Mouse (Mus musculus) kidney, postnatal 0 days (tissue): ENCODE results near the gene Krtap16-1. TPM values are rescaled to one million over a fixed set of nuclear protein-coding genes. Genes with fewer than 3 reads are reported as not detected.
A peak's percentile ranks its signal among the peaks of the same experiment; 100 is the strongest.

ENCODE experiments used
- ATAC-seq: fragments of 200-750 bp; cut with Nextera tagmentation; replicated peaks from 2 replicates; pipeline ENCODE4 v1.8.0; 2017; ENCODE audit warnings: low read depth, moderate number of reproducible peaks, moderate TSS enrichment, moderate library complexity; ENCODE audit not compliant: low FRiP score
- DNase-seq: peaks from one replicate; pipeline ENCODE4 v3.0.0-alpha.2; 2016; ENCODE audit warnings: low spot score
- H3K27ac ChIP-seq: fragments of 300-500 bp; sonication (generic); 2 replicates; pipeline ENCODE4 v1.5.1; 2014; ENCODE audit warnings: mild to moderate bottlenecking
- H3K27me3 ChIP-seq: fragments of 300-500 bp; sonication (generic); 2 replicates; pipeline ENCODE4 v1.6.1; 2014; ENCODE audit warnings: low read length, mixed read lengths; ENCODE audit not compliant: insufficient read depth
- H3K36me3 ChIP-seq: fragments of 300-500 bp; sonication (generic); 2 replicates; pipeline ENCODE4 v1.6.1; 2014; ENCODE audit warnings: low read length, mixed read lengths; ENCODE audit not compliant: insufficient read depth
- H3K4me1 ChIP-seq: fragments of 300-500 bp; sonication (generic); replicated peaks from 2 replicates; pipeline ENCODE4 v1.6.1; 2014; ENCODE audit warnings: antibody characterized with exemption, low read length, mixed read lengths; ENCODE audit not compliant: insufficient read depth
- H3K4me2 ChIP-seq: fragments of 300-500 bp; sonication (generic); 2 replicates; pipeline ENCODE4 v1.6.1; 2014; ENCODE audit warnings: mild to moderate bottlenecking, low read length, moderate library complexity, mixed read lengths
- H3K4me3 ChIP-seq: fragments of 300-500 bp; sonication (generic); replicated peaks from 2 replicates; pipeline ENCODE4 v1.5.1; 2014; ENCODE audit warnings: low read depth, low read length
- H3K9ac ChIP-seq: fragments of 300-500 bp; sonication (generic); 2 replicates; pipeline ENCODE4 v1.6.1; 2014; ENCODE audit warnings: low read depth, low read length
- H3K9me3 ChIP-seq: fragments of 300-500 bp; sonication (generic); replicated peaks from 2 replicates; pipeline ENCODE4 v1.6.1; 2016; ENCODE audit warnings: low read length, inconsistent platforms, mixed read lengths
- CTCF ChIP-seq: IDR thresholded peaks from 2 replicates; pipeline ENCODE4 v1.5.1; 2016; ENCODE audit warnings: antibody characterized with exemption, low read depth, mild to moderate bottlenecking, moderate library complexity
- WGBS: fragments of 180-500 bp; shearing (Covaris S2); extraction: QIAGEN DNeasy Blood & Tissue Kit; methylation state at CpG from one replicate; pipeline ENCODE4 v1.1.7; 2014; 5-methylcytosine and 5-hydroxymethylcytosine counted together
- polyA plus RNA-seq: library from polyadenylated mRNA; unstranded; fragments of >200 nt; fragmentation: Nextera tagmentation; extraction: Ambion mirVana; gene quantifications from 2 replicates; pipeline ENCODE4 v1.2.1, GENCODE M21; 2015

Gene Krtap16-1
- polyA plus RNA-seq, 1 experiment from 2014 or later, result not detected

DNA sequence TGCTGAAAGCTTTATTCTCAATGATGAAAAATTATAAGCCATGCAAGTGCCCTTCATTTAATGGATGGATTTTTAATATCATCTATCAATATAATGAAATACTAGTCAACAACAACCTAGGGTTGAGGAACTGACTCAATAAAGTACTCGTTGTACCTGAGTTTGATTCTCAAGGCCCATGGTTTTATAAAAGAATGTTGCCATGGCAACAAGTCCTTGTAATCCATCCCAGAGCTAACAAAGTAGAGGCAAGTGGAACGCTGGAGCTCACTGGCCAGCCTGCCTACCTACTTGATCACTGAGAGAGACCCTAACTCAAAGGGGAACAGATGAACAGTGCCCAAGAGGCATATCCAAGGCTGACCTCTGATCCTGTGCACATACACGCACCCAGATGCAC lies 4.2 kb upstream of the Krtap16-1 start:
- no peaks in the 10 kb centered on the region for H3K27me3 ChIP-seq
- H3K4me3 ChIP-seq, result no peak overlapping the region
- H3K4me2 ChIP-seq, result no peak overlapping the region
- 81% methylated on average over 3 of the region's 3 CpGs for WGBS
- 0 out of 2 replicates have a peak, but pooled peaks cover 3% of the 10 kb centered on the region for H3K4me1 ChIP-seq
- TF ChIP-seq CTCF, result no peak
- H3K9ac ChIP-seq, result no peak overlapping the region
- no peak overlapping the region for H3K27ac ChIP-seq
- no peaks in the 10 kb centered on the region for H3K36me3 ChIP-seq
- no peak for DNase-seq
- H3K9me3 ChIP-seq, result no peaks in the 10 kb centered on the region
- no peak for ATAC-seq

DNA sequence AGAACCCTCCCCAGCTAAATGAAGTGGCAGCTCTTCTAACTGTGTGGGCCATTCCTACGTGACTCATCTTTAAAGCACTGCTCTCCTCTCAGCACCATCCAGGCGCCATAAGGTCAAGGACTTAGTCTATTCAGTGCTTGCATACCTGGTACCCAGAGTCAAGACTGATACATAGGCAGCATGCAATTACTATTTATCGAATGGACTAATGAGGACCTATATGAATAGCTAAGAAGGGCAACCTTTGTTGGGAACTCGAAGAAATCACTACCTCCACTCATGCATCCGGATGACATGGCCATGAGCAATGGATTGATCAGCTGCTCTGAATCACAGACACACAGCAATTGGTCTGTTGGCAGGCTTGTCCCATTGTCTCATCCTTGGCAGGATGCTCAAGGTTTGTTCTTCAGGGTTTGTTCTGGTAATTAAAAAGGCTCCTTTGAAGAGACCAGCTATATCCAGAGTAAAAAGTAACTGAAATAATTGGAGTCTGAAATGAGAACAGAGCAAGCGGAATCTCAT lies 3.5 kb upstream of the Krtap16-1 start:
- Histone ChIP-seq H3K4me3 (no peak overlapping the region), H3K4me2 (no peak overlapping the region), H3K9ac (no peak overlapping the region), H3K27me3 (no peaks in the 10 kb centered on the region), H3K36me3 (no peaks in the 10 kb centered on the region), H3K27ac (no peak overlapping the region), H3K9me3 (no peaks in the 10 kb centered on the region), H3K4me1 (0 out of 2 replicates have a peak, but pooled peaks cover 3% of the 10 kb centered on the region)
- ATAC-seq (no peak), DNase-seq (no peak)
- 80% methylated on average over 6 of the region's 6 CpGs for WGBS
- no peak for TF ChIP-seq CTCF

DNA sequence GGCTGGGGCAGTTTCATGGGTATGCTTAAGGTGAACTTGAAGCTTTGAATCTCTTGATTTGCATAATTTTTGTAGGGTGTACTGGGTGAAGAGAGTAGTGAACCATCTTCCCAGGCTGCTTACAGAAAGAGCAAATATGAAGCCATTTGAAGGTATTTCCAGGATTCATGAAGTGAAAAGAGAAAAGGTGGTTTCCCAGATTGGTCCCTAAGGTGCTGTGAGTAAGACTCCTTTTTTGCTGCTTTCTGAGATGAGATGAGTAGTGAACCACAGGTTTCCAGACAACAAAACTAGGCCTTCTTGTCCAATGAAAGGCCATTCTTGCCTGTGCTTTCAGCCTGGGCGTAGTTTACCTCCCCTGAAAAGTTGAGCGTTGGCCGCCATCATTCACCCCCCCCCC lies 2.1 kb upstream of the Krtap16-1 start:
- no peaks in the 10 kb centered on the region for H3K36me3 ChIP-seq
- no peaks in the 10 kb centered on the region for H3K27me3 ChIP-seq
- ATAC-seq, result no peak
- H3K27ac ChIP-seq, result no peak overlapping the region
- no peak overlapping the region for H3K4me3 ChIP-seq
- no peak for DNase-seq
- 92% methylated on average over 3 of the region's 3 CpGs for WGBS
- H3K4me1 ChIP-seq, result 0 out of 2 replicates have a peak, but pooled peaks cover under 1% of the 10 kb centered on the region
- no peak overlapping the region for H3K9ac ChIP-seq
- no peaks in the 10 kb centered on the region for H3K9me3 ChIP-seq
- TF ChIP-seq CTCF, result no peak
- no peak overlapping the region for H3K4me2 ChIP-seq

- H3K27me3 ChIP-seq, result no peaks in the 10 kb centered on the region
- DNase-seq, result peak; percentile 24
- 67% methylated on average over 20 of the region's 20 CpGs for WGBS
- no peak overlapping the region for H3K9ac ChIP-seq
- ATAC-seq, result no peak
- H3K4me2 ChIP-seq, result no peak overlapping the region
- no peak overlapping the region for H3K4me3 ChIP-seq
- TF ChIP-seq CTCF, result no peak
- H3K27ac ChIP-seq, result no peak overlapping the region
- no peaks in the 10 kb centered on the region for H3K36me3 ChIP-seq
- no peaks in the 10 kb centered on the region for H3K9me3 ChIP-seq
- H3K4me1 ChIP-seq, result no peaks in the 10 kb centered on the region
Observed at GRCm38 (mm10) chr11:99985291-99986092, 905 bp downstream of the Krtap16-1 start.

DNA sequence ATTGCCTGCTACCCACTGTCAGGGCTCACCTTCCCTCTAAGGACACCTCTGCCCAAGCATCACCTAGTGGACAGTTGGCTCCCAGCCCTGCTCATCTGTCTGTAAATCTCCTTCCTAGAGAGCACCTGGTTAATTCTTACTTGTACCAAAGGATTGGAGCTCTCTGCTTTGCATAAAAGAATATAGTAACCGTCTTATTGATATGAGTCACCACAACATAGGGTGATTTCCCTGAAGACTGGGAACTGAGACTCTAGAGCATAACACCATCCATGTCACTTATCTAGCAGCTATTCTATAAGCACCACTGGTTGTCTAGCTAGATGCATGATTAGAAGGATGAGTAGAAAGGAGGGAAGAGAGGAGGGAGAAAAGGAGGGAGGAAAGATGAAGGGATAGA lies 3.0 kb downstream of the Krtap16-1 start:
- Histone ChIP-seq H3K27me3 (no peaks in the 10 kb centered on the region), H3K36me3 (no peaks in the 10 kb centered on the region), H3K4me1 (no peaks in the 10 kb centered on the region), H3K9me3 (no peaks in the 10 kb centered on the region), H3K4me3 (no peak overlapping the region), H3K4me2 (no peak overlapping the region), H3K27ac (no peak overlapping the region), H3K9ac (no peak overlapping the region)
- 95% methylated on average over 1 of the region's 1 CpGs for WGBS
- DNase-seq (no peak), ATAC-seq (no peak)
- TF ChIP-seq CTCF, result no peak

- 88% methylated on average over 9 of the region's 9 CpGs for WGBS
- Histone ChIP-seq H3K36me3 (no peaks in the 10 kb centered on the region), H3K27ac (no peak overlapping the region), H3K4me2 (no peak overlapping the region), H3K4me3 (no peak overlapping the region), H3K4me1 (no peaks in the 10 kb centered on the region), H3K27me3 (no peaks in the 10 kb centered on the region), H3K9ac (no peak overlapping the region), H3K9me3 (no peaks in the 10 kb centered on the region)
- DNase-seq (no peak), ATAC-seq (no peak)
- no peak for TF ChIP-seq CTCF
Observed at GRCm38 (mm10) chr11:99982731-99983130, 3.7 kb downstream of the Krtap16-1 start.
